Mouse (Mus musculus): ENCODE results near the gene Ctsw.

DNA sequence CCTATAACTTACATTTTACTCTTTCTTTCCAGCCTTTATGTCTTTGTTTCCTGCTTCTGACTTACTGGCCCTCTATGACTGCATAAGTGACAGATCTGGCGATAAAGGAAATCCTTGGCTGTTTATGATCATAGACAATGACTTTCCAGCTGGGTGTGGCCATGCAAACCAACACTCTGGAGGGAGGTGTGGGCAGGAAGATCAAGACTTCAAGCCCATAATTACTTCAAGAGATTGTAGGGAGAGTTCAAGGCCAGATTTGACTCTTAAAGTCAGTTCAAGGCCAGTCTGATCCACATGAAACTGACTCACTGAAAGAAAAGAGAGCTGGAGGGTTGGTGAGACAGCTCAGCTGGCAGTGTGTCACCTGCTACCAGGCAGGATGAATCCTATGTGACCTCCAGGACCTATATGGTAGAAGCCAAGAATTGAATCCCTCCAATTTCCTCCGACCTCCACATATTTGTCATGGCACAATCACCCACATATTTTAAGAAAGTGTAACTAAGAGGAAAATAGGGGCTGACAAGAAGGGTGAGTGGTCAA, 32.1 kb upstream of the Ctsw start:
- no peak for TF ChIP-seq CTCF (IDR thresholded peaks at IDR 0.05; ENCODE audit: low read depth)
- no peak for TF ChIP-seq EP300 (IDR thresholded peaks at IDR 0.05; ENCODE audit: low read depth)
